Mouse (Mus musculus): ENCODE data around the gene Hsd17b12.

Gene Hsd17b12

DNA sequence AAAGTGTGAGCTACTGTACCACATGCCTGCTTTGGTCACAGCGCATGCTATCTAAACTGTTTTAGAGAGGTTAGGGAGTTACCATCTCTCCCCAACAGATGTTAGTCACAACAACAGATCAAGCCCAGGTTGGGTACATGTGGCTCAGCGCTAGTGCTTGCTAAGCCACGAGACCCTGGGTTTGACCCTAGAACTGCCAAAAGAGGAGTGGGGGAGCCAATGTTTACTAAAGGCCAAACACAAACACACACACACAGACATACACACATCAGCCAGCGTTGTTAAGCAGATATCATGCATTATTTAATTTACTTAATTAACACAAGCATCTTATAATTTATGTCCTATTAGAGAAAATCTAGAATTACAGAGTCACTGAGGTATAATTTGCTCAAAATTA is 155.8 kb downstream of the Hsd17b12 start:
- no peak for DNase-seq

DNA sequence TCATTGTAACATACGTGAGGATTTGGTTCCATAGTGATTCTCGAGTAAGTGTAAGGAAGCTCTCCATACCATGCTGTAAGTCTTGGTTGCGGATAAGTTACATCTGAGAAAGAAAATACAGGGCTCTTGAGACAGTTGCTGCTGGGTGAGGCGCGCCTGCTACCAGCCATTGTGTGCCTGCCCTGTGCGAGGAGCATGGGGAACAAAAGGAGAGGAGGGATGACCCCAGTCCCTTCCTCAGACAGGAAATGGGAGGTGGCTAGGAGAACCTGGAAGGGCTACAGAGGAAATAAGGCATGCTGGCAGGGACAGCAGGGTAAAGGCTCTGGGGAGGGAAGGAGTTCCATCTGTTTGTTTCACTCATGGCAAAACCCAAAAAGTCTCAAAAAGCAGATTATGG is 156.4 kb downstream of the Hsd17b12 start:
- DNase-seq, result peak; percentile 43

DNA sequence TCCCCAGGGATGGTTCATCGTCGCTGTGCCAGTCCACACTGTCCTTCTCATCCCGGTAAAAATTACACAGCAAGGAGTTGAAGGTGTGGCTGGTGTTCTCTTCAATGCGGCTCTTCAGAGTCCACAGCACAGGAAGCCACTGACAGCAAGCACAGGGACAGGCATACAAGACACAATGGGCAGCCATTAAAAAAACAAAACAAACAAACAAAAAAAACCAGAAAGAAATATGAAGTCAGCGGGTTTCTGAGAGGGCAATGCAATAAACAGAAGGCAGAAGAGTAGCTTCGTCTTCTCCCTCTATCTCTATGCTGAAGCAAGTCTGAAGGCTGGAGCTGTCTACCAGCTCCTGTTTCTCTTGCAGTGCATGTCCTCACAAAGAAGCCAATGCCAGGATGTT is 161.5 kb downstream of the Hsd17b12 start, which contains the start of gene Gm27027:
Gene Gm27027 (minus strand): TSS at position 101 of the 400 bp plus-strand sequence.
- DNase-seq, result no peak

DNA sequence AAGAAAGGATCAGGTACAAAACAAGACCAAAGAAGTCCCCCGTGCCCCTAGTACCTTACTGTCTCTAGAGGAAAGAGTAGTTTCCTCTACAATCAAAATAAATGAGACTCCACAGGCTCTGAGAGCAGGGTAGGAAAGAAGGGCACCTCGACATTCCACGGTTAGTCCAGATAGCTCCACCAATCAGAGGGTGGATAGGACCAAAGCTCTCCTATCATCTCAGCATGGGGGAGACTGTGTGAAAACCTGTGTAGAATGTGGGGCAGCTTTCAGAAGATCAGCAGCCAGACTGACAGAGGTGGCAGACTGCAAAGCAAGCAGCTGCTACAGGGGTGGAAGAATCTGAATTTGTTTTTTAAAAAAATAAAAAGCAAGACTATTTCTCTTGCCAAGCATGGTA is 165.0 kb downstream of the Hsd17b12 start:
- no peak for DNase-seq

DNA sequence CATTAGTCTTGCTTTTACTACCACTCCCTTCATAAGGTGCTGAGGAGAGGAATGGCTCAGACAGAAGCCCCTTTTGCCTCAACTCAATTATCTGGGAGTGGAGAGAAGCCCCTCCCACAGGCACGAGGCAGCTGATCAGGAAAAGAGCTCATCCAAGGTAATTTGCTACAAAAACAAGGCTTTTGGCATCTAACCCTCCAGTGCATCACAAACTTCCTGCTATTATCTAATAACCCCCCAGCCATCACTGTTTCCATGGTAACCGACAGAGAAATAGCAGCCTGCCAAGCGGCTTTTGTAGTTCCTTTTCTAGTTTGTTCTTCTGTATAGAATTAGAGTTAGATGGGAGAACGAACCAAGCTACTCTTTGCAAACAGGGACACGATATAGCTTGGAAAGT is 165.5 kb downstream of the Hsd17b12 start:
- DNase-seq, result peak; percentile 76

GRCm38 (mm10) chr2:93991336-93991735 is 166.4 kb downstream of the Hsd17b12 start:
- DNase-seq, result no peak

DNA sequence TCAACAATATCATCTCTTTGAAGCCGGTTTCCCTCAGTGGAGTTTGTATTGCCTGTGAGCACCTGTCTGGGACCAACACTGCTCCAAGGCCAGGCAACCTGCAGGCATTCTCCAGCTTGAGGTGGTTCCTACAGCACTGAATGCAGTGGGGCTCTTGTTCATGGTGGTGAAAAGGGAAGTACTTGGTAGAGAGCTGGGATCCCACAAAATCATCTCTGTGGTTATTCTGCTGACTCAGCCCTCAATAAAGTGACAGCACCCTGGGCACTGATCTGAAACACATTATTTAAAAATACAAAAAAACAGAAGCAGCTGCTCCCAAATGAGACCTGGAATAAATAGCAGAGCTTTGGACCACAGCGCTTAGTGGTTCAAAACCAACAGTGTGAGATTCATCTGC is 169.3 kb downstream of the Hsd17b12 start:
- DNase-seq, result no peak

All from kidney, adult 9 months (tissue).